Mouse (Mus musculus): ENCODE data around the gene Gm3424.
A peak's percentile ranks its signal among the peaks of the same experiment; 100 is the strongest.
"Not testable (repeated sequence)": the region's sequence is repeated elsewhere in the genome, so short reads cannot be mapped to it uniquely, and the experiment has no call there.

The Gm3424 gene

DNA sequence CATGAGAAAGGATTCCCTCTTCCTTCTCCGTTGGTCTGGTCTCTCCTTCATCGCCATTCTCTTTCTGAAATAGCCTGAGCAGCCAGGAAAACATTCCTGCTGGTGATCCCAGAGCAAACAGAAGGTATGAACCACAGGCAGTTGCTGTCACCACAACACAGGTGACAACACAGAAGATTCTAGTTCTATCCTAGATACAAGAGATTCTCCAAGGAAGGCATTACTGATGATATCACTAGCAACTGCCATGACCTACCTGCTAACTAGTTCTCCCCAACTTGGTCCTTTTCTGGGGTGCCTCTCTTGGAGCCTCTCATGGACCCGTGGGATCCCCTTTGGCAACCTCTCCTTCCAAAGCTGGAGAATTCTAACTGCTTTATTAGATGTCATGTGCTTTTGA, at the start of gene Gm3424:
Gene Gm3424 (minus strand): TSS at position 101 of the 400 bp plus-strand sequence.
- not testable (repeated sequence) for DNase-seq (ENCODE audit: low spot score)

DNA sequence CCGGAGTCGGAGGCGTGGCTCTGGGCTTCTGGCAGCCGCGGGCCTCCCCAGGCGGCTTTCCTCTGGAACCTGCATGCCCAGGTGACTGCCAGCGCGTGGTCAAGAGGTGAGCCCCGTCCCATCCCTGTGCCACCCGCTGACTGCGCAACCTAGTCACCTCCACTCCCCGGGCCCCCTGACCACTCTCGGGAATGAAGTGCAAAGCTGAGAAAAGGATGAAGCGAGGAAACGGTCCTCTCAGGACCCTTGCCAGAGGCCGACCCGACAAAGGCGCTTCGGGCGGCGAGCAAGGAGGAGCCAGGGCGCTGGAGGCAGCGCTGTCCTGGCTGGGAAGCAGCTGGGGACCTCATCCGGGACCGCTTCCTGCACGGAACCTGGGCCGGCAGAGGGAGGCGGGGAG, 49.7 kb upstream of the Gm3424 start:
- not testable (repeated sequence) for DNase-seq (ENCODE audit: low spot score)

DNA sequence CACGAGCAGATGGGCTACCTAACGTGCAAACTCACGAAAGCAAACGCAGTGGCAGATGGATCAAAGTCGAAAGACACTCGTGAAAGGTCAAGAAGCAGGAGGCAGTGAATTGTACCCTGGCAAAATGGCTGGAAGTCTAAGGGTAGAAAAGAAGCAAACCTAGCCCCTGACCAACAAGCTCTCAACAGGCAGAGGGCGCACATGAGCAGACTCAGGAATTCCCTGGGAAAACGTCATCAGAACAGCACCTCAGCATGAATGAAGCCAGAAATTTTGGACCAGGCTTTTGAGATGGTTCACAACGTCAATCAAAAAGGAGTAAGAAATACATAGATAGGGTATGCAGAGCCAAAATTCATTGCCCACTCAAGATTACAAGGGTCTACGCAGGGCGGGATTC, 49.0 kb upstream of the Gm3424 start:
- not testable (repeated sequence) for DNase-seq (ENCODE audit: low spot score)

GRCm38 (mm10) chr14:5855911-5856310, 25.8 kb upstream of the Gm3424 start:
- peak; percentile 1 for DNase-seq (ENCODE audit: low spot score)

DNA sequence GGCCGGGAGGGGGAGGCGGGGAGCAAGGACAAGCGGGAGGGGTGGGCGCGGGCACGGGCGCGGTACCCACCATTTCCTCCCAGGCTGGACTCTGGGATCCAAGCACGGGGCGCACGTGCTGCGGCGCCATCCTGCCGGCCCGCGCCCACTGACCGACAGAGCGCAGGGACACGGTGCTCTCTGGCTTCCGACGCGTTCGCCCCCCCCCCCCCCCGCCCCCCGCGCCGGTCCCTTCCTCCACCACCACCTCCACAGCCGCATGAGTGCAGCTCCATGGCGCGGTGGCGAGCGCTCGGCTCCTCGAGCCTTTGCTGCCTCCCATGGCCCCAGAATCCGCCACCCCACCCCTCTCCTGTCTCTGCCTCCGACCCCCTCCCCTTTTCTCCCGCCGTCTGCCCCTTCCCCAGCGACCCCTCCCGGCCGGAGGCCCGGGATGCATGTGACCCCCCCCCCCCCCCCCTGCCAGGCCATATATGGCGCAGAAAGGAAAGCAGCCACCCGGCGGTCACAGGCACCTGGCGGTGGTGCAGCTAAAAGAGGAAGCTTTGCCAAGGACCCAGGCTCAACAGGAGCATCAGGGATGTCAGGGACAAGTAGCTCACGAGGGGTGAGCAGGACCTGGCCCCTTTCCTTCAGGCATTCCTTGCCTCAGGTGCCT, 17.3 kb downstream of the Gm3424 start:
- not testable (repeated sequence) for DNase-seq (ENCODE audit: low spot score)

GRCm38 (mm10) chr14:5807882-5808281, 22.2 kb downstream of the Gm3424 start, which contains the start of gene Gm3383:
Gm3383 (minus strand) TSS chr14:5807982.
- DNase-seq (ENCODE audit: low spot score) = not testable (repeated sequence)
